Mouse (Mus musculus): ENCODE measurements around the gene Caap1. TPM values are rescaled to one million over a fixed set of nuclear protein-coding genes. Genes with fewer than 3 reads are reported as not detected.

The Caap1 gene
- total RNA-seq (2023), result 10 to 100 TPM; 13.4 to 14.7 TPM

GRCm38 (mm10) chr4:94556265-94557054 lies at the start of gene Caap1, which contains the start of gene Gm10306:
Gene Caap1, minus strand, starts transcription at chr4:94556796.
Gene Gm10306, plus strand, starts transcription at chr4:94556546.

GRCm38 (mm10) chr4:94603031-94603629 lies 46.5 kb upstream of the Caap1 start, which contains the start of gene Plaa:
Gene Plaa, minus strand, starts transcription at chr4:94603244.

Other genes starting within 250 kb of the Caap1 start
- gene Gm10306, start 250 bp downstream of the Caap1 start, total RNA-seq (2023), result not detected
- 10 to 100 TPM; 45.7 to 58.5 TPM for gene Plaa, start 46.4 kb upstream of the Caap1 start, total RNA-seq (2023)
- 1 to 10 TPM; 4.1 to 5.0 TPM for gene Ift74, start 57.7 kb upstream of the Caap1 start, total RNA-seq (2023)
- gene Lrrc19, start 93.3 kb upstream of the Caap1 start, total RNA-seq (2023), result not detected
- gene Tek, start 182.5 kb upstream of the Caap1 start, total RNA-seq (2023), result not detected